Mouse (Mus musculus): ENCODE data around the gene Med16. TPM values are rescaled to one million over a fixed set of nuclear protein-coding genes. Genes with fewer than 3 reads are reported as not detected.

Med16 gene
- total RNA-seq, 1 experiment = 21.0 TPM

GRCm38 (mm10) chr10:79946752-79947322, 38.1 kb upstream of the Med16 start:
- peaks cover 0 to 10% of the 10 kb centered on the region in 2 experiments; a peak in 1 of 4 replicates for H3K4me1 ChIP-seq (ENCODE audit: control insufficient read depth in 2 of 2, insufficient read depth in 2 of 2, low read length in 2 of 2, poor library complexity in 1 of 2)
- no peak overlapping the region for H3K27ac ChIP-seq (ENCODE audit: insufficient read depth, low read depth, low read length, poor library complexity, severe bottlenecking)
- no peak overlapping the region for H3K4me3 ChIP-seq (ENCODE audit: insufficient read depth in 1 of 2, low read depth in 1 of 2, low read length in 2 of 2, poor library complexity in 1 of 2, severe bottlenecking in 1 of 2)
- in situ Hi-C loops (cut with MboI; ENCODE audit: low sequenced_read_pairs in 2 of 2, unreplicated experiment in 2 of 2) = no loop called here
- TF ChIP-seq CHD2 (IDR thresholded peaks at IDR 0.05; ENCODE audit: low read depth, low read length) (no peak), ZNF384 (IDR thresholded peaks at IDR 0.05; ENCODE audit: low read depth, low read length) (no peak), HCFC1 (IDR thresholded peaks at IDR 0.05; ENCODE audit: borderline replicate concordance, insufficient read depth, low read length) (no peak), MAFK (IDR thresholded peaks at IDR 0.05; ENCODE audit: insufficient read depth, low read depth, low read length) (no peak)
- DNase-seq (ENCODE audit: low read depth, low spot score) = no peak
- no peaks in the 10 kb centered on the region for H3K9me3 ChIP-seq (ENCODE audit: control insufficient read depth, insufficient read depth, low read depth, low read length)
- no peak overlapping the region for H3K9ac ChIP-seq (ENCODE audit: insufficient read depth, low read depth, low read length, poor library complexity, severe bottlenecking)
- H3K36me3 ChIP-seq (ENCODE audit: control insufficient read depth, insufficient read depth, low read length, poor library complexity, severe bottlenecking) = peaks cover 2% of the 10 kb centered on the region; the same call in 1 of the 2 replicates

GRCm38 (mm10) chr10:79945507-79946234, 36.9 kb upstream of the Med16 start:
- H3K36me3 ChIP-seq (ENCODE audit: control insufficient read depth, insufficient read depth, low read length, poor library complexity, severe bottlenecking) = peaks cover under 1% of the 10 kb centered on the region; the same call in 1 of the 2 replicates

GRCm38 (mm10) chr10:79943471-79943901, 34.8 kb upstream of the Med16 start:
- in situ Hi-C loops (cut with MboI; ENCODE audit: low sequenced_read_pairs in 2 of 2, unreplicated experiment in 2 of 2) = no loop called here
- no peak overlapping the region for H3K9ac ChIP-seq (ENCODE audit: insufficient read depth, low read depth, low read length, poor library complexity, severe bottlenecking)
- H3K9me3 ChIP-seq (ENCODE audit: control insufficient read depth, insufficient read depth, low read depth, low read length) = no peaks in the 10 kb centered on the region
- no peak for DNase-seq (ENCODE audit: low read depth, low spot score)
- H3K27ac ChIP-seq (ENCODE audit: insufficient read depth, low read depth, low read length, poor library complexity, severe bottlenecking) = no peak overlapping the region
- H3K4me1 ChIP-seq (ENCODE audit: control insufficient read depth in 2 of 2, insufficient read depth in 2 of 2, low read length in 2 of 2, poor library complexity in 1 of 2) = peaks cover 0 to 6% of the 10 kb centered on the region in 2 experiments; a peak in 1 of 4 replicates
- no peak overlapping the region for H3K4me3 ChIP-seq (ENCODE audit: insufficient read depth in 1 of 2, low read depth in 1 of 2, low read length in 2 of 2, poor library complexity in 1 of 2, severe bottlenecking in 1 of 2)
- TF ChIP-seq MAFK (IDR thresholded peaks at IDR 0.05; ENCODE audit: insufficient read depth, low read depth, low read length) = no peak
- TF ChIP-seq CHD2 (IDR thresholded peaks at IDR 0.05; ENCODE audit: low read depth, low read length) = no peak
- no peak for TF ChIP-seq ZC3H11A (IDR thresholded peaks at IDR 0.05; ENCODE audit: borderline replicate concordance, low read depth, low read length)
- TF ChIP-seq HCFC1 (IDR thresholded peaks at IDR 0.05; ENCODE audit: borderline replicate concordance, insufficient read depth, low read length) = no peak
- H3K36me3 ChIP-seq (ENCODE audit: control insufficient read depth, insufficient read depth, low read length, poor library complexity, severe bottlenecking) = no peaks in the 10 kb centered on the region; the same call in 1 of the 2 replicates

More at GRCm38 (mm10) chr10:79945507-79946234, 36.9 kb upstream of the Med16 start:
- Histone ChIP-seq H3K4me1 (ENCODE audit: control insufficient read depth in 2 of 2, insufficient read depth in 2 of 2, low read length in 2 of 2, poor library complexity in 1 of 2) (peaks cover 0 to 9% of the 10 kb centered on the region in 2 experiments; a peak in 1 of 4 replicates), H3K9me3 (ENCODE audit: control insufficient read depth, insufficient read depth, low read depth, low read length) (no peaks in the 10 kb centered on the region), H3K4me3 (ENCODE audit: insufficient read depth in 1 of 2, low read depth in 1 of 2, low read length in 2 of 2, poor library complexity in 1 of 2, severe bottlenecking in 1 of 2) (no peak overlapping the region), H3K9ac (ENCODE audit: insufficient read depth, low read depth, low read length, poor library complexity, severe bottlenecking) (no peak overlapping the region), H3K27ac (ENCODE audit: insufficient read depth, low read depth, low read length, poor library complexity, severe bottlenecking) (no peak overlapping the region; the same call in 1 of the 2 replicates)
- DNase-seq (ENCODE audit: low read depth, low spot score) = no peak
- TF ChIP-seq ZC3H11A (IDR thresholded peaks at IDR 0.05; ENCODE audit: borderline replicate concordance, low read depth, low read length) (no peak), CHD2 (IDR thresholded peaks at IDR 0.05; ENCODE audit: low read depth, low read length) (no peak), MAFK (IDR thresholded peaks at IDR 0.05; ENCODE audit: insufficient read depth, low read depth, low read length) (no peak), HCFC1 (IDR thresholded peaks at IDR 0.05; ENCODE audit: borderline replicate concordance, insufficient read depth, low read length) (no peak), ZNF384 (IDR thresholded peaks at IDR 0.05; ENCODE audit: low read depth, low read length) (no peak)
- in situ Hi-C loops (cut with MboI; ENCODE audit: low sequenced_read_pairs in 2 of 2, unreplicated experiment in 2 of 2) = no loop called here

GRCm38 (mm10) chr10:79942988-79943387, 34.3 kb upstream of the Med16 start:
- no peak for DNase-seq (ENCODE audit: low read depth, low spot score)
- no peak overlapping the region for H3K4me3 ChIP-seq (ENCODE audit: insufficient read depth in 1 of 2, low read depth in 1 of 2, low read length in 2 of 2, poor library complexity in 1 of 2, severe bottlenecking in 1 of 2)
- in situ Hi-C loops (cut with MboI; ENCODE audit: low sequenced_read_pairs in 2 of 2, unreplicated experiment in 2 of 2) = no loop called here
- H3K4me1 ChIP-seq (ENCODE audit: control insufficient read depth in 2 of 2, insufficient read depth in 2 of 2, low read length in 2 of 2, poor library complexity in 1 of 2) = peaks cover 0 to 6% of the 10 kb centered on the region in 2 experiments; a peak in 1 of 4 replicates
- no peak overlapping the region for H3K9ac ChIP-seq (ENCODE audit: insufficient read depth, low read depth, low read length, poor library complexity, severe bottlenecking)
- H3K36me3 ChIP-seq (ENCODE audit: control insufficient read depth, insufficient read depth, low read length, poor library complexity, severe bottlenecking) = no peaks in the 10 kb centered on the region; the same call in 1 of the 2 replicates
- TF ChIP-seq HCFC1 (IDR thresholded peaks at IDR 0.05; ENCODE audit: borderline replicate concordance, insufficient read depth, low read length) (no peak), CHD2 (IDR thresholded peaks at IDR 0.05; ENCODE audit: low read depth, low read length) (no peak), MAFK (IDR thresholded peaks at IDR 0.05; ENCODE audit: insufficient read depth, low read depth, low read length) (no peak), ZNF384 (IDR thresholded peaks at IDR 0.05; ENCODE audit: low read depth, low read length) (no peak), ZC3H11A (IDR thresholded peaks at IDR 0.05; ENCODE audit: borderline replicate concordance, low read depth, low read length) (no peak)
- H3K27ac ChIP-seq (ENCODE audit: insufficient read depth, low read depth, low read length, poor library complexity, severe bottlenecking) = no peak overlapping the region
- H3K9me3 ChIP-seq (ENCODE audit: control insufficient read depth, insufficient read depth, low read depth, low read length) = no peaks in the 10 kb centered on the region
